Mouse (Mus musculus) midbrain, embryonic 16.5 days (tissue): ENCODE results near the gene Slc7a5. TPM values are rescaled to one million over a fixed set of nuclear protein-coding genes. Genes with fewer than 3 reads are reported as not detected.

Source experiments
- ATAC-seq: fragments of 200-750 bp; cut with Nextera tagmentation; 2 replicates; pipeline ENCODE4 v1.8.0; 2017; ENCODE audit warnings: moderate TSS enrichment
- H3K27ac ChIP-seq: fragments of 300-500 bp; sonication (generic); 2 replicates; pipeline ENCODE4 v1.5.1; 2014; ENCODE audit warnings: mild to moderate bottlenecking, low read length, mixed read lengths
- H3K27me3 ChIP-seq: fragments of 300-500 bp; sonication (generic); 2 replicates; pipeline ENCODE4 v1.6.1; 2014; ENCODE audit warnings: low read depth, low read length, mixed read lengths; ENCODE audit not compliant: control insufficient read depth, insufficient read depth
- H3K36me3 ChIP-seq: fragments of 300-500 bp; sonication (generic); 2 replicates; pipeline ENCODE4 v1.6.1; 2014; ENCODE audit warnings: mild to moderate bottlenecking, low read length, moderate library complexity, mixed read lengths; ENCODE audit not compliant: control insufficient read depth, insufficient read depth
- H3K4me1 ChIP-seq: fragments of 300-500 bp; sonication (generic); 2 replicates; pipeline ENCODE4 v1.6.1; 2014; ENCODE audit warnings: mild to moderate bottlenecking, low read length, mixed read lengths; ENCODE audit not compliant: control insufficient read depth, insufficient read depth
- H3K4me2 ChIP-seq: fragments of 300-500 bp; sonication (generic); 2 replicates; pipeline ENCODE4 v1.6.1; 2014; ENCODE audit warnings: mild to moderate bottlenecking, low read length, mixed read lengths
- H3K4me3 ChIP-seq: fragments of 300-500 bp; sonication (generic); 2 replicates; pipeline ENCODE4 v1.5.1; 2014; ENCODE audit warnings: low read depth, mild to moderate bottlenecking, low read length, moderate library complexity, mixed read lengths
- H3K9ac ChIP-seq: fragments of 300-500 bp; sonication (generic); 2 replicates; pipeline ENCODE4 v1.6.1; 2014; ENCODE audit warnings: low read depth, low read length, mixed read lengths
- H3K9me3 ChIP-seq: fragments of 300-500 bp; sonication (generic); replicated peaks from 2 replicates; pipeline ENCODE4 v1.6.1; 2014; ENCODE audit warnings: mild to moderate bottlenecking, low read length, mixed read lengths; ENCODE audit not compliant: control insufficient read depth, poor library complexity, severe bottlenecking
- WGBS: fragments of 180-500 bp; shearing (Covaris S2); extraction: QIAGEN DNeasy Blood & Tissue Kit; methylation state at CpG from one replicate; pipeline ENCODE4 v1.1.7; 2014; 5-methylcytosine and 5-hydroxymethylcytosine counted together
- polyA plus RNA-seq: library from polyadenylated mRNA; unstranded; fragments of >200 nt; fragmentation: Nextera tagmentation; extraction: Ambion mirVana; gene quantifications from 2 replicates; pipeline ENCODE4 v1.2.1, GENCODE M21; 2015

Slc7a5 gene
- 48.9 and 50.8 TPM in 2 replicates for polyA plus RNA-seq

- Histone ChIP-seq H3K27ac (peak within 1 kb of the TSS; percentile 40), H3K4me1 (peaks cover 20% of the 10 kb centered on the region), H3K27me3 (peaks cover 2% of the 10 kb centered on the region; the same call in 1 of the 2 replicates), H3K9me3 (no peaks in the 10 kb centered on the region), H3K9ac (peak within 1 kb of the TSS; percentile 79), H3K4me2 (peak within 1 kb of the TSS; percentile 76), H3K4me3 (peak within 1 kb of the TSS; percentile 78), H3K36me3 (no peaks in the 10 kb centered on the region)
- peak; percentile 90 for ATAC-seq
- WGBS, result under 1% methylated on average over 56 of the region's 61 CpGs
Observed at GRCm38 (mm10) chr8:121907587-121908248, at the start of gene Slc7a5. Gene Slc7a5 (minus strand): TSS chr8:121907694.

GRCm38 (mm10) chr8:121955825-121956500, 48.5 kb upstream of the Slc7a5 start:
- Histone ChIP-seq H3K27ac (no peak overlapping the region), H3K4me3 (no peak overlapping the region), H3K27me3 (no peaks in the 10 kb centered on the region), H3K4me2 (no peak overlapping the region), H3K9ac (no peak overlapping the region), H3K4me1 (peaks cover 19% of the 10 kb centered on the region), H3K9me3 (no peaks in the 10 kb centered on the region), H3K36me3 (no peaks in the 10 kb centered on the region; the same call in 1 of the 2 replicates)
- WGBS, result 89% methylated on average over 1 of the region's 1 CpGs
- ATAC-seq, result no peak

DNA sequence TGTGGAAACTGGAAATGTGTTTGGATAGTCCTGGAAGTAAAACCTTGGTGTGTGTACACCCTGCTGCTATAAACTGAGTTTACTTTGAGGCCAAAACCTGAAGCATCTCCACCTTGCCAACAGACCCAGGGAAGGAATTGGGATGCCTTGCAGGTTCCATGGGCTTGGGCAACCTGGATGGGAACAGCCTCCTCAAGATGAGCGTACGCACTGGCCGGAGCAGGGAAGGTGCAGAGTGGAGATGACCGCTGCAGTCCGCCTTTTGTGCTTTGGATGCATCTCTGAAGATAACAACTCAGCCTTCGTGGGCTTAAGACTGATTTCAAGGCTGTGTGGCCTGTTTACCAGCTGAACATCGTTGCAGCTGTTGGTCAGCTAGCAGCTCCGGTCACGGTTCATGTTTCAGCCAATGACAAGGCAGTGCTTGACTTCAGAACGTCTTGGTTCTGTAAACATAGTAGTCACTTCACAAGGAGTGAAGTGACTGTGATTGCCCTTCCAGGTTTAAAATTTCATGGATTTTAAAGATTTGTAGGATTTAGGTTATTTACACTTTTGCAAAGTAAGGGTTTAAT, 47.6 kb upstream of the Slc7a5 start:
- Histone ChIP-seq H3K4me1 (peaks cover 19% of the 10 kb centered on the region), H3K36me3 (no peaks in the 10 kb centered on the region; the same call in 1 of the 2 replicates), H3K4me2 (no peak overlapping the region), H3K9ac (no peak overlapping the region), H3K27me3 (no peaks in the 10 kb centered on the region), H3K4me3 (no peak overlapping the region), H3K9me3 (no peaks in the 10 kb centered on the region), H3K27ac (no peak overlapping the region)
- 91% methylated on average over 10 of the region's 10 CpGs for WGBS
- ATAC-seq, result no peak

DNA sequence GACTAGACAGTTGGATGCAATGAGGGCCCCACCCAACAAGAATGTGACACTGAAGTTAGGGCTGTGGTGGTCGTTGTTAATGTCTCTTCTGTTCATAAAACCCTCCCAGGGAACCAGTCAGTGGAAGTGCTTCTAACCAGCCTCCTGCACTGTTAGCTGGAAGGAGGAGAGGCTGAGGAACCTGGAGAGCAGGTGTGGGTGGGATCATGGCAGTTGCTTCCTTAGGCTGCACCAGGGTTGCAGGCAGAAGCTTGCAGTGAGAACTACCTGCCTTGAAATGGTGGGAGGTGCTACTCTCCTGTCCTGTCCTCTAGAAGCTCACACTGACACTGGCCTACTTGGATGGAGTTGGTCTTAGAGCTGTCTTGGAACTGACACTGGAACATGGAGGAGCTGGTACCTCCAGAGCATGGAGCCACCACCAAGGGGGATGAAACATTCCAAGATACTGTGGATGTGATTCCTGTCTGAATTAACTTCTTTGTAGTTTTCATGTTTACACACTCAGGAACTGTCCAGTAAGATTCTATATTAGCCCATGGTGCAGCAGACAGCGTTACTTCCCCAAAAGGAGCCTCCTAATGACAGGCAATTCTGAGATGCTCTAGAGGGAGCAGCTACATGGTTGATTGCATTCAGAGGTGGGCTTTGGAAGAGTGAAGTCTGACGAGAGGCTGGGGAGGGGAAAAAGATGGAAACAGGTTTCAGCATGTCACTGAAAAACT, 46.5 kb upstream of the Slc7a5 start:
- Histone ChIP-seq H3K4me2 (no peak overlapping the region), H3K9ac (no peak overlapping the region), H3K4me1 (peaks cover 22% of the 10 kb centered on the region), H3K27me3 (no peaks in the 10 kb centered on the region), H3K9me3 (no peaks in the 10 kb centered on the region), H3K27ac (no peak overlapping the region), H3K36me3 (no peaks in the 10 kb centered on the region; the same call in 1 of the 2 replicates), H3K4me3 (no peak overlapping the region)
- 74% methylated on average over 3 of the region's 3 CpGs for WGBS
- ATAC-seq, result no peak

DNA sequence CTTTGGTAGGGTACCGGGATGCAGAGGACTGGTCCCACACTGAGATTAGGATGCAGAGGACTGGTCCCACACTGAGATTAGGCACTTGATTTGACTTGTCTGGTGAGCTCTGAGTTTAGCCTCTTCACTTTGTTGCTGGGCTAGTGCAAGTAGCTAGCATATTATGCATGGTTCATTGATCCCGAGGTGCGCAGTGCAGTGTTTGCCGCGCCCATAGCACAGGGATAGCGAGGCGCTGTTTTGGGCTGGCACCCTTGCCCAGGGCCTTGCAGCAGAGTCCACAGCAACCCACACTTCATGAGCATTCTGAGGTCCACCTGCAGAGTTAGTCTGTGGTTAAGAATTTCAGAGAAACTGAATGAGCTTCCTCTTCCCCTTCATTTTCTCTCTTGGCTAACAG, 45.3 kb upstream of the Slc7a5 start:
- no peaks in the 10 kb centered on the region for H3K9me3 ChIP-seq
- H3K9ac ChIP-seq, result peak overlapping the region; percentile 37; the same call in 1 of the 2 replicates
- H3K36me3 ChIP-seq, result no peaks in the 10 kb centered on the region; the same call in 1 of the 2 replicates
- 0 out of 2 replicates have a peak overlapping the region, but pooled peaks have one; percentile 20 for H3K4me2 ChIP-seq
- H3K27ac ChIP-seq, result no peak overlapping the region
- no peak overlapping the region for H3K4me3 ChIP-seq
- 84% methylated on average over 7 of the region's 7 CpGs for WGBS
- H3K4me1 ChIP-seq, result peaks cover 28% of the 10 kb centered on the region
- no peaks in the 10 kb centered on the region for H3K27me3 ChIP-seq
- ATAC-seq, result no peak

DNA sequence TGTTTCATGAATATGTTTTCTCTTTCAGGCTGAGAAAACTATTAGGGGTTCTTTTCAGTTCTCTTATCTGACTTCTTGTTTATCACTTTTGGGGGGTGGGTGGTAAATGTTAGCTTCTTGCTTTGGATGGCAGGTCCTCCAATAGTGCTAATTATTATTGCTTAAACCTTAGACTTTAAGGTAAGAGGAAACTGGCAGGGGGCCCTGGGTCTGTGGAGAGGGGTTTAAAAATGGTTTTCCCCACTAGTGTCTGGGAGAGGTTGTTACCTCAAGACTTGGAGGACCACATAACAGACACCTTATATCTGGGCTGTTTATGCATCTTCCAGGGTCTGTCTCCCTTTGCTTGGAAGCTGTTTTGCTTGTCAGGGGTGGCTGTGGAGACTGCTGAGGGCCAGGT, 44.6 kb upstream of the Slc7a5 start:
- no peaks in the 10 kb centered on the region for H3K27me3 ChIP-seq
- no peaks in the 10 kb centered on the region; the same call in 1 of the 2 replicates for H3K36me3 ChIP-seq
- H3K9me3 ChIP-seq, result no peaks in the 10 kb centered on the region
- no peak for ATAC-seq
- no peak overlapping the region for H3K4me3 ChIP-seq
- H3K4me2 ChIP-seq, result peak overlapping the region; percentile 97; the same call in 1 of the 2 replicates
- peaks cover 34% of the 10 kb centered on the region for H3K4me1 ChIP-seq
- H3K9ac ChIP-seq, result peak overlapping the region; percentile 37; the same call in 1 of the 2 replicates
- H3K27ac ChIP-seq, result no peak overlapping the region

DNA sequence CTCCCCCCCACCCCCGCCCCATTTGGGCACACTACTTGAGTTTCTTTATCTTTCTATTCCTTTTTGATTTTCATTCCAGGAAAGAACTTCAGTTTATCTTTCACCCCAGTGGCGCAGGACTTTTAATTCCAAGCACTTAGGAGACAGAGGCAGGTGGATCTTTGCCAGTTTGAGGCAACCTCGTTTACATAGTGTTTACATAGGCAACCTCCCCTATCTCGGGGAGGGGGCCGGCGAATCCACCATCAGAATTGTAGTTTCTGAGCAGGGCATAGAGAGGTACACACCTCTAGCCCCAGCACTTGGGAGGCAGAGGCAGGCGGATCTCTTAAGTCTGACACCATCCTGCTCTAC, 44.1 kb upstream of the Slc7a5 start:
- H3K4me2 ChIP-seq, result peak overlapping the region; percentile 97
- no peaks in the 10 kb centered on the region for H3K27me3 ChIP-seq
- WGBS, result 32% methylated on average over 7 of the region's 7 CpGs
- no peaks in the 10 kb centered on the region for H3K9me3 ChIP-seq
- H3K4me3 ChIP-seq, result peak overlapping the region; percentile 92
- H3K36me3 ChIP-seq, result no peaks in the 10 kb centered on the region; the same call in 1 of the 2 replicates
- no peak for ATAC-seq
- peaks cover 35% of the 10 kb centered on the region for H3K4me1 ChIP-seq
- H3K9ac ChIP-seq, result peak overlapping the region; percentile 96
- peak overlapping the region; percentile 96 for H3K27ac ChIP-seq

- peaks cover 33% of the 10 kb centered on the region for H3K4me1 ChIP-seq
- peak; percentile 15 for ATAC-seq
- H3K9me3 ChIP-seq, result no peaks in the 10 kb centered on the region
- peak overlapping the region; percentile 97 for H3K4me2 ChIP-seq
- no peaks in the 10 kb centered on the region; the same call in 1 of the 2 replicates for H3K36me3 ChIP-seq
- under 1% methylated on average over 58 of the region's 97 CpGs for WGBS
- no peaks in the 10 kb centered on the region for H3K27me3 ChIP-seq
- peak overlapping the region; percentile 96 for H3K9ac ChIP-seq
- peak overlapping the region; percentile 96 for H3K27ac ChIP-seq
- H3K4me3 ChIP-seq, result peak overlapping the region; percentile 92
Observed at GRCm38 (mm10) chr8:121950749-121951655, 43.5 kb upstream of the Slc7a5 start.
